Mouse (Mus musculus) kidney, embryonic 14.5 days (tissue): ENCODE results near the gene Epha2. TPM values are rescaled to one million over a fixed set of nuclear protein-coding genes. Genes with fewer than 3 reads are reported as not detected.
A peak's percentile ranks its signal among the peaks of the same experiment; 100 is the strongest.

Experiments
- ATAC-seq: fragments of 200-750 bp; cut with Nextera tagmentation; 2 replicates; pipeline ENCODE4 v1.8.0; 2017; ENCODE audit warnings: moderate number of reproducible peaks, mild to moderate bottlenecking, moderate TSS enrichment, moderate library complexity; ENCODE audit not compliant: low FRiP score, low TSS enrichment
- H3K27ac ChIP-seq: fragments of 300-500 bp; sonication (generic); 2 replicates; pipeline ENCODE4 v1.5.1; 2014; ENCODE audit warnings: low read depth, mild to moderate bottlenecking, low read length, moderate library complexity, mixed read lengths
- H3K27me3 ChIP-seq: fragments of 300-500 bp; sonication (generic); 2 replicates; pipeline ENCODE4 v1.6.1; 2014; ENCODE audit warnings: mild to moderate bottlenecking, low read length; ENCODE audit not compliant: control insufficient read depth, insufficient read depth
- H3K36me3 ChIP-seq: fragments of 300-500 bp; sonication (generic); 2 replicates; pipeline ENCODE4 v1.6.1; 2014; ENCODE audit warnings: low read length, mixed read lengths; ENCODE audit not compliant: control insufficient read depth, insufficient read depth
- H3K4me1 ChIP-seq: fragments of 300-500 bp; sonication (generic); 2 replicates; pipeline ENCODE4 v1.6.1; 2014; ENCODE audit warnings: low read length, mixed read lengths; ENCODE audit not compliant: control insufficient read depth, insufficient read depth
- H3K4me2 ChIP-seq: fragments of 300-500 bp; sonication (generic); replicated peaks from 2 replicates; pipeline ENCODE4 v1.6.1; 2014; ENCODE audit warnings: low read depth, mild to moderate bottlenecking, low read length
- H3K4me3 ChIP-seq: fragments of 300-500 bp; sonication (generic); 2 replicates; pipeline ENCODE4 v1.5.1; 2014; ENCODE audit warnings: mild to moderate bottlenecking, low read length
- H3K9ac ChIP-seq: fragments of 300-500 bp; sonication (generic); 2 replicates; pipeline ENCODE4 v1.6.1; 2014; ENCODE audit warnings: low read depth, mild to moderate bottlenecking, low read length, moderate library complexity
- H3K9me3 ChIP-seq: fragments of 300-500 bp; sonication (generic); 2 replicates; pipeline ENCODE4 v1.6.1; 2016; ENCODE audit warnings: low read length; ENCODE audit not compliant: control insufficient read depth
- WGBS: fragments of 180-500 bp; shearing (Covaris S2); extraction: QIAGEN DNeasy Blood & Tissue Kit; methylation state at CpG from one replicate; pipeline ENCODE4 v1.1.7; 2014; 5-methylcytosine and 5-hydroxymethylcytosine counted together
- polyA plus RNA-seq: library from polyadenylated mRNA; unstranded; fragments of >200 nt; fragmentation: Nextera tagmentation; extraction: Ambion mirVana; gene quantifications from 2 replicates; pipeline ENCODE4 v1.2.1, GENCODE M21; 2014

Gene Epha2
- polyA plus RNA-seq, 1 experiment from 2014 or later = 3.9 TPM

GRCm38 (mm10) chr4:141267250-141267649 lies 33.8 kb upstream of the Epha2 start:
- Histone ChIP-seq H3K27me3 (no peaks in the 10 kb centered on the region), H3K27ac (no peak overlapping the region), H3K4me1 (no peaks in the 10 kb centered on the region), H3K4me2 (no peak overlapping the region), H3K36me3 (no peaks in the 10 kb centered on the region), H3K9me3 (no peaks in the 10 kb centered on the region), H3K4me3 (no peak overlapping the region), H3K9ac (no peak overlapping the region)
- 72% methylated on average over 3 of the region's 3 CpGs for WGBS
- ATAC-seq = no peak

GRCm38 (mm10) chr4:141267837-141268236 lies 33.2 kb upstream of the Epha2 start:
- Histone ChIP-seq H3K4me2 (no peak overlapping the region), H3K36me3 (no peaks in the 10 kb centered on the region), H3K27ac (no peak overlapping the region), H3K9ac (no peak overlapping the region), H3K9me3 (no peaks in the 10 kb centered on the region), H3K27me3 (no peaks in the 10 kb centered on the region), H3K4me1 (no peaks in the 10 kb centered on the region), H3K4me3 (no peak overlapping the region)
- WGBS = 49% methylated on average over 9 of the region's 9 CpGs
- no peak for ATAC-seq

- Histone ChIP-seq H3K4me3 (no peak overlapping the region), H3K9me3 (no peaks in the 10 kb centered on the region), H3K27ac (no peak overlapping the region), H3K4me2 (no peak overlapping the region), H3K27me3 (no peaks in the 10 kb centered on the region), H3K36me3 (no peaks in the 10 kb centered on the region), H3K4me1 (0 out of 2 replicates have a peak, but pooled peaks cover 3% of the 10 kb centered on the region), H3K9ac (no peak overlapping the region)
- no peak for ATAC-seq
- WGBS = 84% methylated on average over 4 of the region's 4 CpGs
Measured at GRCm38 (mm10) chr4:141268350-141268749, 32.7 kb upstream of the Epha2 start.

- H3K36me3 ChIP-seq = no peaks in the 10 kb centered on the region
- no peaks in the 10 kb centered on the region for H3K27me3 ChIP-seq
- no peak for ATAC-seq
- H3K9me3 ChIP-seq = no peaks in the 10 kb centered on the region
- H3K4me1 ChIP-seq = 0 out of 2 replicates have a peak, but pooled peaks cover 3% of the 10 kb centered on the region
- H3K4me3 ChIP-seq = no peak overlapping the region
- H3K9ac ChIP-seq = no peak overlapping the region
- no peak overlapping the region for H3K4me2 ChIP-seq
- WGBS = 87% methylated on average over 6 of the region's 6 CpGs
- H3K27ac ChIP-seq = no peak overlapping the region
Measured at GRCm38 (mm10) chr4:141269080-141269479, 32.0 kb upstream of the Epha2 start.

- no peak for ATAC-seq
- no peak overlapping the region for H3K4me3 ChIP-seq
- no peak overlapping the region for H3K4me2 ChIP-seq
- no peak overlapping the region for H3K27ac ChIP-seq
- H3K4me1 ChIP-seq = peaks cover 8% of the 10 kb centered on the region; the same call in 1 of the 2 replicates
- no peak overlapping the region for H3K9ac ChIP-seq
- H3K36me3 ChIP-seq = no peaks in the 10 kb centered on the region
- 59% methylated on average over 15 of the region's 15 CpGs for WGBS
- no peaks in the 10 kb centered on the region for H3K27me3 ChIP-seq
- no peaks in the 10 kb centered on the region for H3K9me3 ChIP-seq
Measured at GRCm38 (mm10) chr4:141270201-141270940, 30.7 kb upstream of the Epha2 start.

- 81% methylated on average over 7 of the region's 7 CpGs for WGBS
- Histone ChIP-seq H3K36me3 (no peaks in the 10 kb centered on the region), H3K27ac (no peak overlapping the region), H3K9ac (no peak overlapping the region), H3K4me2 (no peak overlapping the region), H3K4me1 (peaks cover 8% of the 10 kb centered on the region; the same call in 1 of the 2 replicates), H3K9me3 (no peaks in the 10 kb centered on the region), H3K4me3 (no peak overlapping the region), H3K27me3 (no peaks in the 10 kb centered on the region)
- ATAC-seq = no peak
Measured at GRCm38 (mm10) chr4:141271228-141271627, 29.8 kb upstream of the Epha2 start.

- no peak for ATAC-seq
Measured at GRCm38 (mm10) chr4:141271721-141272120, 29.3 kb upstream of the Epha2 start.

GRCm38 (mm10) chr4:141272878-141273277 lies 28.2 kb upstream of the Epha2 start:
- Histone ChIP-seq H3K27ac (no peak overlapping the region), H3K4me1 (peaks cover 18% of the 10 kb centered on the region), H3K4me3 (peak overlapping the region; percentile 19), H3K9me3 (no peaks in the 10 kb centered on the region), H3K4me2 (peak overlapping the region; percentile 40), H3K9ac (peak overlapping the region; percentile 37), H3K27me3 (no peaks in the 10 kb centered on the region), H3K36me3 (no peaks in the 10 kb centered on the region)
- 21% methylated on average over 14 of the region's 14 CpGs for WGBS
- ATAC-seq = peak; percentile 14

More at GRCm38 (mm10) chr4:141271721-141272120, 29.3 kb upstream of the Epha2 start:
- Histone ChIP-seq H3K9me3 (no peaks in the 10 kb centered on the region), H3K9ac (no peak overlapping the region), H3K4me1 (peaks cover 8% of the 10 kb centered on the region; the same call in 1 of the 2 replicates), H3K4me2 (no peak overlapping the region), H3K4me3 (no peak overlapping the region), H3K27me3 (no peaks in the 10 kb centered on the region), H3K36me3 (no peaks in the 10 kb centered on the region), H3K27ac (no peak overlapping the region)
- WGBS = 51% methylated on average over 6 of the region's 6 CpGs

- Histone ChIP-seq H3K9me3 (no peaks in the 10 kb centered on the region), H3K36me3 (no peaks in the 10 kb centered on the region), H3K4me3 (peak overlapping the region; percentile 19), H3K27ac (no peak overlapping the region), H3K4me2 (peak overlapping the region; percentile 40), H3K4me1 (peaks cover 22% of the 10 kb centered on the region), H3K9ac (peak overlapping the region; percentile 37; the same call in 1 of the 2 replicates), H3K27me3 (no peaks in the 10 kb centered on the region)
- 22% methylated on average over 12 of the region's 12 CpGs for WGBS
- peak; percentile 73 for ATAC-seq
Measured at GRCm38 (mm10) chr4:141273296-141273695, 27.7 kb upstream of the Epha2 start.
